Comparison of ENCODE assay signal across 19 mouse cellular contexts in genomic region chrX:99978354-99978753, GRCm38 (mm10). TPM values are rescaled to one million over a fixed set of nuclear protein-coding genes. Genes with fewer than 3 reads are reported as not detected.
A peak's percentile ranks its signal among the peaks of the same experiment; 100 is the strongest.
DNase-seq lines count a peak whose midpoint lies in the region; TF ChIP-seq lines count a peak whose summit lies in the region.
"Had no signal": no experiment of that assay in that cellular context is flagged by ENCODE, and none has a peak within 500 bp of the region (broad histone marks: within the 10 kb centered on the region; RNA-seq: fewer than 3 reads in every experiment).

No protein-coding gene starts in this region.

- DNase-seq in cerebellum, postnatal 14 days = peak; percentile 5 to 16
- DNase-seq in cerebellum, postnatal 36 days = no peak
- DNase-seq in left cerebral cortex, adult 2 months (ENCODE audit: extremely low spot score in 1 of 2, low spot score in 2 of 2) = no peak
- no peak for DNase-seq in left cerebral cortex, adult 11 months (ENCODE audit: low spot score)
- DNase-seq in urinary bladder, postnatal 14 days (ENCODE audit: low spot score) = peak; percentile 2
- no peak for DNase-seq in urinary bladder, postnatal 10 days (ENCODE audit: low spot score)
- no peak for DNase-seq in thymus, postnatal 0 days (ENCODE audit: low spot score)
- DNase-seq: adrenal gland, postnatal 14 days; B cell, adult 2 months; cerebellum, adult 11-12 months; gastrocnemius, postnatal 14 days; kidney, adult 18-20 months; kidney, postnatal 14 days; lung, postnatal 10 days; thymus, postnatal 14 days had no signal

- H3K4me3 ChIP-seq in left cerebral cortex, adult 2 months = no peak overlapping the region
- H3K4me3 ChIP-seq: embryonic facial prominence, embryonic 10.5 days; forebrain, embryonic 12.5 days; liver, embryonic 12.5 days had no signal

- intact Hi-C loops in left cerebral cortex, adult 2 months (cut with DNase I) = loop anchor here (10.0 kb wide), 2 partner anchors 406 to 844 kb away; partner anchors contain the start of gene Efnb1

- H3K27ac ChIP-seq in left cerebral cortex, adult 2 months = no peak overlapping the region
- H3K27ac ChIP-seq: embryonic facial prominence, embryonic 10.5 days; forebrain, embryonic 12.5 days; liver, embryonic 12.5 days had no signal

- TF ChIP-seq CTCF in left cerebral cortex, adult 2 months (IDR thresholded peaks at IDR 0.05) = peak; percentile 35

RNA-seq across cellular contexts. Expression of gene Eda, which starts 2.9 kb away (rescaled TPM):
- total RNA-seq in left cerebral cortex, adult 2 months (2021) = 1 to 10 TPM; 3.5 to 5.9 TPM
- 0.17 and 0.39 TPM in 2 replicates for polyA plus RNA-seq in thymus, postnatal 0 days (2015; fragmentation: Nextera tagmentation; extraction: Ambion mirVana)
- total RNA-seq: neutrophil, adult 5-6 weeks had no signal

Comparison
In these comparisons a context has a peak if more than half of its experiments do, and no peak if none do; other contexts are left out.
1. DNase-seq: peak in cerebellum, postnatal 14 days (2 of 2) and urinary bladder, postnatal 14 days (single experiment); none in cerebellum, postnatal 36 days (0 of 2), left cerebral cortex, adult 2 months (0 of 2), left cerebral cortex, adult 11 months (single experiment), urinary bladder, postnatal 10 days (single experiment) and thymus, postnatal 0 days (single experiment).